Mouse (Mus musculus): ENCODE data around the gene Tm6sf2. TPM values are rescaled to one million over a fixed set of nuclear protein-coding genes. Genes with fewer than 3 reads are reported as not detected.

Tm6sf2 gene
- polyA plus RNA-seq, 1 experiment from 2014 or later, result 2.0 TPM

DNA sequence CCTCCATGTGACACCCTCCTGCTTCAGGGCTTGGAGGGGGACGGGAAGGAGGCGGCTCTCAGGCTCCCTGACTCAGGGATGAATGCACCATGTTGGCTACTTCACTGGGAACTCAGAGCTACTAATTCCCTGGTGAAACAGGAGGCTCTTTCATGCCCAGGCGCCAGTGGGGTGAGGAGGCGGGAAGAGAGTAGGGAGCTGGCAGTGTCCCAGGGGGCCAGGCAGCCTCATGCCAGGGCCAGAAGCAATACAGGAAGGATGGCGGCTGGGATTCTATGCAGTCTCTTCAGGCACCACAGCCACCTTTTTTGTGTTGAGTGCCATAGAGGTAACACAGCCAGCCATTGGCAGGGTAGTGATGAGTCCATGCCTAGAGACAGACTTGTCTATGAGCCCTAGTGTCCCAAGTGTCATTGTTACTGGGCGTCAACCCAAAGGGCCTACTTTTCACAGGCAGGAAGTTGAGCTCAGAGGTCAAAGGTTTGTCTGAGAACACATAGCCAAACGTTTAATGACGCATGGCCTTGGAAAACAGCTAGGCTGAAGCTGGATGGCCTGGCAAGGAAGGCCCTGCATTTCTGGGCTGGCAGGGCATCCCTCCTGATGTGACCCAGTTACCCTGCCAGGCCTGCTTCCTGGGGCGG lies 56.7 kb downstream of the Tm6sf2 start:
- H3K27ac ChIP-seq (replicated peaks in 1 of 2; ENCODE audit: control insufficient read depth in 1 of 2, insufficient read depth in 1 of 2, low read depth in 2 of 2, low read length in 2 of 2), result peak overlapping the region; percentile 29 to 80

More for the DNA sequence above, 56.7 kb downstream of the Tm6sf2 start:
- H3K4me2 ChIP-seq (ENCODE audit: low read length), result no peak overlapping the region
- H3K4me1 ChIP-seq (ENCODE audit: control insufficient read depth in 2 of 2, insufficient read depth in 2 of 2, low read length in 2 of 2), result peaks cover 21 to 32% of the 10 kb centered on the region in 2 experiments
- WGBS, result 59% methylated on average over 9 of the region's 9 CpGs
- H3K27me3 ChIP-seq (ENCODE audit: control insufficient read depth, insufficient read depth, low read length), result no peaks in the 10 kb centered on the region
- no peak for ATAC-seq (ENCODE audit: insufficient number of reproducible peaks, insufficient read depth, low FRiP score, low read depth)
- H3K36me3 ChIP-seq (ENCODE audit: control insufficient read depth, insufficient read depth, low read length), result peaks cover 23% of the 10 kb centered on the region
- no peak overlapping the region for H3K9ac ChIP-seq (ENCODE audit: low read length)
- no peaks in the 10 kb centered on the region for H3K9me3 ChIP-seq (ENCODE audit: control insufficient read depth, low read length)
- H3K4me3 ChIP-seq (ENCODE audit: control insufficient read depth in 1 of 2, insufficient read depth in 1 of 2, low read depth in 1 of 2, low read length in 2 of 2), result no peak overlapping the region

Small RNAs within 50 kb of the gene (microRNA-seq; reads per million reads assigned to microRNA genes)
- gene Mir7066, result not detected

Other genes starting within 250 kb of the Tm6sf2 start
- 3.2 and 5.0 TPM in 2 replicates for gene Pbx4, start 240.4 kb upstream of the Tm6sf2 start, polyA plus RNA-seq (2014; fragmentation: Nextera tagmentation; extraction: Ambion mirVana)
- 0.30 and 0.42 TPM in 2 replicates for gene Cilp2, start 185.2 kb upstream of the Tm6sf2 start, polyA plus RNA-seq (2014; fragmentation: Nextera tagmentation; extraction: Ambion mirVana)
- gene Tssk6, start 170.7 kb upstream of the Tm6sf2 start, polyA plus RNA-seq (2014; fragmentation: Nextera tagmentation; extraction: Ambion mirVana), result 1.5 and 1.8 TPM in 2 replicates
- gene Ndufa13, start 170.4 kb upstream of the Tm6sf2 start, polyA plus RNA-seq (2014; fragmentation: Nextera tagmentation; extraction: Ambion mirVana), result 409 and 446 TPM in 2 replicates
- gene Yjefn3, start 170.2 kb upstream of the Tm6sf2 start, polyA plus RNA-seq (2014; fragmentation: Nextera tagmentation; extraction: Ambion mirVana), result 5.6 and 8.4 TPM in 2 replicates
- gene Gatad2a, start 76.5 kb upstream of the Tm6sf2 start, polyA plus RNA-seq (2014; fragmentation: Nextera tagmentation; extraction: Ambion mirVana), result 52.2 and 53.3 TPM in 2 replicates
- gene Mau2, start 30.2 kb upstream of the Tm6sf2 start, polyA plus RNA-seq (2014; fragmentation: Nextera tagmentation; extraction: Ambion mirVana), result 40.5 and 42.2 TPM in 2 replicates
- gene Sugp1, start 30.1 kb upstream of the Tm6sf2 start, polyA plus RNA-seq (2014; fragmentation: Nextera tagmentation; extraction: Ambion mirVana), result 22.8 and 24.3 TPM in 2 replicates
- gene Hapln4, start 10.5 kb downstream of the Tm6sf2 start, polyA plus RNA-seq (2014; fragmentation: Nextera tagmentation; extraction: Ambion mirVana), result 0.19 TPM in 1 of 2 replicates, not detected in the other
- 0.26 and 0.34 TPM in 2 replicates for gene Ncan, start 47.9 kb downstream of the Tm6sf2 start, polyA plus RNA-seq (2014; fragmentation: Nextera tagmentation; extraction: Ambion mirVana)
- gene Nr2c2ap, start 58.4 kb downstream of the Tm6sf2 start, polyA plus RNA-seq (2014; fragmentation: Nextera tagmentation; extraction: Ambion mirVana), result 23.0 and 26.2 TPM in 2 replicates
- 18.1 and 21.0 TPM in 2 replicates for gene Rfxank, start 66.2 kb downstream of the Tm6sf2 start, polyA plus RNA-seq (2014; fragmentation: Nextera tagmentation; extraction: Ambion mirVana)
- gene Borcs8, start 66.6 kb downstream of the Tm6sf2 start, polyA plus RNA-seq (2014; fragmentation: Nextera tagmentation; extraction: Ambion mirVana), result 46.7 and 50.3 TPM in 2 replicates
- gene Mef2b, start 66.8 kb downstream of the Tm6sf2 start, polyA plus RNA-seq (2014; fragmentation: Nextera tagmentation; extraction: Ambion mirVana), result 0.22 TPM in 1 of 2 replicates, not detected in the other
- gene Tmem161a, start 99.4 kb downstream of the Tm6sf2 start, polyA plus RNA-seq (2014; fragmentation: Nextera tagmentation; extraction: Ambion mirVana), result 73.0 and 77.4 TPM in 2 replicates
- gene Slc25a42, start 139.4 kb downstream of the Tm6sf2 start, polyA plus RNA-seq (2014; fragmentation: Nextera tagmentation; extraction: Ambion mirVana), result 5.8 and 7.1 TPM in 2 replicates
- gene Sugp2, start 161.3 kb downstream of the Tm6sf2 start, polyA plus RNA-seq (2014; fragmentation: Nextera tagmentation; extraction: Ambion mirVana), result 23.1 and 29.1 TPM in 2 replicates
- gene Armc6, start 161.5 kb downstream of the Tm6sf2 start, polyA plus RNA-seq (2014; fragmentation: Nextera tagmentation; extraction: Ambion mirVana), result 12.1 and 16.5 TPM in 2 replicates
- 22.2 and 25.0 TPM in 2 replicates for gene Homer3, start 209.9 kb downstream of the Tm6sf2 start, polyA plus RNA-seq (2014; fragmentation: Nextera tagmentation; extraction: Ambion mirVana)
- gene Ddx49, start 229.6 kb downstream of the Tm6sf2 start, polyA plus RNA-seq (2014; fragmentation: Nextera tagmentation; extraction: Ambion mirVana), result 28.9 and 33.7 TPM in 2 replicates
- gene Cope, start 229.6 kb downstream of the Tm6sf2 start, polyA plus RNA-seq (2014; fragmentation: Nextera tagmentation; extraction: Ambion mirVana), result 294 and 319 TPM in 2 replicates
- 1.8 and 2.3 TPM in 2 replicates for gene Cers1, start 242.9 kb downstream of the Tm6sf2 start, polyA plus RNA-seq (2014; fragmentation: Nextera tagmentation; extraction: Ambion mirVana)